Mouse (Mus musculus) forebrain, embryonic 15.5 days (tissue): ENCODE measurements around the gene Exosc9. TPM values are rescaled to one million over a fixed set of nuclear protein-coding genes. Genes with fewer than 3 reads are reported as not detected.
"Not testable (repeated sequence)": the region's sequence is repeated elsewhere in the genome, so short reads cannot be mapped to it uniquely, and the experiment has no call there.

Source experiments
- ATAC-seq: fragments of 200-750 bp; cut with Nextera tagmentation; replicated peaks from 2 replicates; pipeline ENCODE4 v1.8.0; 2017; ENCODE audit warnings: mild to moderate bottlenecking, moderate TSS enrichment, moderate library complexity
- H3K27ac ChIP-seq: fragments of 300-500 bp; sonication (generic); replicated peaks from 2 replicates; pipeline ENCODE4 v1.5.1; 2015; ENCODE audit warnings: mild to moderate bottlenecking, inconsistent platforms
- H3K27me3 ChIP-seq: fragments of 300-500 bp; sonication (generic); 2 replicates; pipeline ENCODE4 v1.6.1; 2015; ENCODE audit warnings: inconsistent platforms
- H3K36me3 ChIP-seq: fragments of 300-500 bp; sonication (generic); 2 replicates; pipeline ENCODE4 v1.6.1; 2015; ENCODE audit warnings: mild to moderate bottlenecking, inconsistent platforms
- H3K4me1 ChIP-seq: fragments of 300-500 bp; sonication (generic); 2 replicates; pipeline ENCODE4 v1.6.1; 2015; ENCODE audit warnings: inconsistent platforms
- H3K4me2 ChIP-seq: fragments of 300-500 bp; sonication (generic); replicated peaks from 2 replicates; pipeline ENCODE4 v1.6.1; 2015; ENCODE audit warnings: mild to moderate bottlenecking, inconsistent platforms
- H3K4me3 ChIP-seq: fragments of 300-500 bp; sonication (generic); 2 replicates; pipeline ENCODE4 v1.5.1; 2015; ENCODE audit warnings: mild to moderate bottlenecking, inconsistent platforms
- H3K9ac ChIP-seq: fragments of 300-500 bp; sonication (generic); replicated peaks from 2 replicates; pipeline ENCODE4 v1.6.1; 2015; ENCODE audit warnings: mild to moderate bottlenecking, inconsistent platforms
- H3K9me3 ChIP-seq: fragments of 300-500 bp; sonication (generic); 2 replicates; pipeline ENCODE4 v1.6.1; 2016; ENCODE audit warnings: inconsistent platforms
- WGBS: fragments of 180-500 bp; shearing (Covaris S2); methylation state at CpG from one replicate; pipeline ENCODE4 v1.1.7; 2015; ENCODE audit warnings: mixed read lengths; 5-methylcytosine and 5-hydroxymethylcytosine counted together
- polyA plus RNA-seq: library from polyadenylated mRNA; unstranded; fragments of >200 nt; fragmentation: Nextera tagmentation; extraction: Ambion mirVana; gene quantifications from 2 replicates; pipeline ENCODE4 v1.2.1, GENCODE M21; 2015

Exosc9 gene
- polyA plus RNA-seq, 1 experiment from 2014 or later: 86.7 TPM

DNA sequence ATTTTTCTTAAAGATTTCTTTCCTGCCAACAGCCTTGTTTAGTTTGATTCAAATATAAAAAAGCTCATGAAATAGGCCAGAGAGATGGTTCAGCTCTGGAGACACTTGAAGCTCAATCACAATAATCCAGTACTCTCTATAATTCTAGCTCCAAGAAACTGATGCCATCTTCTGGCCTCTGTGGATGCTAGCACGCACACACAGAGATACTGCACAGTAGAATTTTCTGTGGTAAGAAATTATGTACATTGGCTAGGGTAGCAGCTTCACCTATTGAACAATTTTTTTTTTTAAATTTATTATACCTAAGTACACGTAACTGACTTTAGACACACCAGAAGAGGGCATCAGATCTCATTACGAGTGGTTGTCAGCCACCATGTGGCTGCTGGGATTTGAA, 11.3 kb downstream of the Exosc9 start:
- H3K4me1 ChIP-seq: no peaks in the 10 kb centered on the region
- no peak overlapping the region for H3K4me2 ChIP-seq
- no peaks in the 10 kb centered on the region for H3K27me3 ChIP-seq
- H3K9ac ChIP-seq: no peak overlapping the region
- no peak for ATAC-seq
- peaks cover 89% of the 10 kb centered on the region for H3K36me3 ChIP-seq
- H3K4me3 ChIP-seq: no peak overlapping the region
- no peak overlapping the region for H3K27ac ChIP-seq
- H3K9me3 ChIP-seq: no peaks in the 10 kb centered on the region
- 89% methylated on average over 3 of the region's 3 CpGs for WGBS

DNA sequence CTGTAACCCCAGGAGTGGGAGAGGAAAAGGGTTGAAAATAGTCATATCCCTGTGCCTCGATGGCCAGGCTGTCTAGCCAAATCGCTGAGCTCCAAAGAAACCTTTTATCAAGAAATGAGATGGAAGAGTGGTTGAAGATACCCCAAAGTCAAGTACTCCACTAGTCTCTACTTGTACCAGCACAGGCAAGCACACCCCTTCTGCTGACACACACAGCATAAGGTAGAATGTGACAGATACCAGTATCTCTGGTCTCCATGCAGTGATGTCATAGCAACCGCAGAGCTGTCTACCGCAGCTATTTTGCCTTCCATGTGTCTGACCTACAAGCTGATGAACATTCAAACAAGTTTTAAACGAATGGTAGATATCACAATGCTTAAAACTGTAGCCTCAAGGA, 17.4 kb downstream of the Exosc9 start:
- Histone ChIP-seq H3K4me3 (peak overlapping the region; percentile 63), H3K4me1 (peaks cover 26% of the 10 kb centered on the region), H3K9me3 (no peaks in the 10 kb centered on the region), H3K36me3 (peaks cover 43% of the 10 kb centered on the region), H3K27me3 (no peaks in the 10 kb centered on the region), H3K9ac (no peak overlapping the region), H3K27ac (no peak overlapping the region), H3K4me2 (peak overlapping the region; percentile 85)
- no peak for ATAC-seq
- 80% methylated on average over 5 of the region's 5 CpGs for WGBS

- H3K4me3 ChIP-seq: peak overlapping the region; percentile 63
- no peaks in the 10 kb centered on the region for H3K27me3 ChIP-seq
- 0% methylated on average over 46 of the region's 46 CpGs for WGBS
- H3K4me2 ChIP-seq: peak overlapping the region; percentile 85
- H3K4me1 ChIP-seq: peaks cover 26% of the 10 kb centered on the region
- peak; percentile 42; the same call in 1 of the 2 replicates for ATAC-seq
- no peaks in the 10 kb centered on the region for H3K9me3 ChIP-seq
- H3K36me3 ChIP-seq: peaks cover 30% of the 10 kb centered on the region
- no peak overlapping the region; the same call in 1 of the 2 replicates for H3K27ac ChIP-seq
- peak overlapping the region; percentile 48 for H3K9ac ChIP-seq
Measured at GRCm38 (mm10) chr3:36571361-36571826, 19.0 kb downstream of the Exosc9 start.

GRCm38 (mm10) chr3:36571827-36572378, 19.5 kb downstream of the Exosc9 start, which contains the start of gene Ccna2:
Gene Ccna2 (minus strand): TSS chr3:36572150.
- H3K9ac ChIP-seq: peak within 1 kb of the TSS; percentile 63
- peaks cover 25% of the 10 kb centered on the region for H3K36me3 ChIP-seq
- peak; percentile 100 for ATAC-seq
- WGBS: under 1% methylated on average over 60 of the region's 60 CpGs
- H3K4me1 ChIP-seq: peaks cover 26% of the 10 kb centered on the region
- peak within 1 kb of the TSS; percentile 93 for H3K27ac ChIP-seq
- H3K4me3 ChIP-seq: peak within 1 kb of the TSS; percentile 63
- no peaks in the 10 kb centered on the region for H3K9me3 ChIP-seq
- no peaks in the 10 kb centered on the region for H3K27me3 ChIP-seq
- H3K4me2 ChIP-seq: peak within 1 kb of the TSS; percentile 85

- Histone ChIP-seq H3K27me3 (no peaks in the 10 kb centered on the region), H3K4me1 (no peaks in the 10 kb centered on the region), H3K4me3 (no peak overlapping the region), H3K9ac (no peak overlapping the region), H3K36me3 (peaks cover 8% of the 10 kb centered on the region), H3K27ac (no peak overlapping the region), H3K4me2 (no peak overlapping the region), H3K9me3 (no peaks in the 10 kb centered on the region)
- WGBS: 69% methylated on average over 3 of the region's 3 CpGs
- no peak for ATAC-seq
Measured at GRCm38 (mm10) chr3:36598811-36599210, 46.4 kb downstream of the Exosc9 start.

DNA sequence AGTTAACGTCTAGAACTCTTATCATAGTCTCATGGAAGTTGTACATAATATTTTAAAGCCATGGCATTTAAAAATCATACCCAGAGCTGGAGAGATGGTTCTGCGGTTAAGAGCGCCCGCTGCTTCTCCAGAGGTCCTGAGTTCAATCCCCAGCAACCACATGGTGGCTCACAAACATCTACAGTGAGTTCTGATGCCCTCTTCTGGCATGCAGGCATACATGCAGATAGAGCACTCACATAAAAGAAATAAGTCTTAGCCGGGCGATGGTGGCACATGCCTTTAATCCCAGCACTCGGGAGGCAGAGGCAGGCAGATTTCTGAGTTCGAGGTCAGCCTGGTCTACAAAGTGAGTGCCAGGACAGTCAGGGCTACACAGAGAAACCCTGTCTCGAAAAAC, 47.4 kb downstream of the Exosc9 start:
- WGBS: 88% methylated on average over 9 of the region's 9 CpGs
- not testable (repeated sequence) for H3K4me2 ChIP-seq, ATAC-seq, H3K9me3 ChIP-seq, H3K27ac ChIP-seq, H3K9ac ChIP-seq, H3K36me3 ChIP-seq, H3K27me3 ChIP-seq, H3K4me3 ChIP-seq, H3K4me1 ChIP-seq

- WGBS: 84% methylated on average over 7 of the region's 7 CpGs
- Histone ChIP-seq H3K4me3 (no peak overlapping the region), H3K27ac (no peak overlapping the region), H3K9ac (no peak overlapping the region), H3K36me3 (peaks cover 9% of the 10 kb centered on the region; the same call in 1 of the 2 replicates), H3K4me1 (no peaks in the 10 kb centered on the region), H3K27me3 (no peaks in the 10 kb centered on the region), H3K9me3 (no peaks in the 10 kb centered on the region), H3K4me2 (no peak overlapping the region)
- ATAC-seq: no peak
Measured at GRCm38 (mm10) chr3:36605894-36606783, 53.7 kb downstream of the Exosc9 start.

DNA sequence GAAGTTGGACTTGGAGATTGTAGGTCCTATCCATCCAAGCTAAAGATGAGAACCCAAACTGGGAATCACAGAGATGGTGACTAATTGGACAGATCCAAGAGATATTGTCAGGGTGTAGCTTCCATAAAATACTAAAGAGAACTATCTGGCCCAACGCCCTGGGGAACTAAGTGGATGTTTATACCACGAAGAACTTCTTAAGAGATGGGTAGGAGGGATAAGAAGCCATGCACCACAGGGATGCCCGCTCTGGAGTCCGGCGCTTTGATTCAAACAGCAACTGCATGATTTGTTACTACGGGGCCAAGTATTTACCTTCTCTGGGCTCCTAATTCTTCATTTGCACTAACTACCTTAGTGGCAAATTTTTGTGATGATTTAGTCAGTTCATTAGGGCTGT, 60.3 kb downstream of the Exosc9 start:
- Histone ChIP-seq H3K4me1 (peaks cover 10% of the 10 kb centered on the region), H3K9ac (peak overlapping the region; percentile 90), H3K27me3 (no peaks in the 10 kb centered on the region), H3K9me3 (no peaks in the 10 kb centered on the region), H3K4me3 (peak overlapping the region; percentile 76), H3K27ac (peak overlapping the region; percentile 76), H3K4me2 (peak overlapping the region; percentile 61), H3K36me3 (no peaks in the 10 kb centered on the region)
- ATAC-seq: peak; percentile 59
- WGBS: 3% methylated on average over 6 of the region's 6 CpGs

- H3K4me1 ChIP-seq: peaks cover 10% of the 10 kb centered on the region
- peak within 1 kb of the TSS; percentile 61 for H3K4me2 ChIP-seq
- H3K4me3 ChIP-seq: peak within 1 kb of the TSS; percentile 76
- H3K27ac ChIP-seq: peak within 1 kb of the TSS; percentile 76
- 4% methylated on average over 38 of the region's 38 CpGs for WGBS
- H3K36me3 ChIP-seq: no peaks in the 10 kb centered on the region
- H3K9ac ChIP-seq: peak within 1 kb of the TSS; percentile 90
- no peaks in the 10 kb centered on the region for H3K27me3 ChIP-seq
- ATAC-seq: peak; percentile 99
- no peaks in the 10 kb centered on the region for H3K9me3 ChIP-seq
Measured at GRCm38 (mm10) chr3:36613202-36613907, 60.9 kb downstream of the Exosc9 start, which contains the start of gene Bbs7. Gene Bbs7 (minus strand): TSS chr3:36613477.

GRCm38 (mm10) chr3:36613908-36614255, 61.5 kb downstream of the Exosc9 start:
- Histone ChIP-seq H3K9ac (peak overlapping the region; percentile 90; the same call in 1 of the 2 replicates), H3K4me2 (peak overlapping the region; percentile 61), H3K4me3 (peak overlapping the region; percentile 76), H3K9me3 (no peaks in the 10 kb centered on the region), H3K27me3 (no peaks in the 10 kb centered on the region), H3K27ac (no peak overlapping the region), H3K36me3 (no peaks in the 10 kb centered on the region), H3K4me1 (peaks cover 10% of the 10 kb centered on the region)
- no peak for ATAC-seq
- WGBS: 62% methylated on average over 5 of the region's 5 CpGs
